Mouse (Mus musculus) CD4-positive naive resting alpha-beta T cell, adult 76 days (primary cell): ENCODE data around the gene F2rl1. TPM values are rescaled to one million over a fixed set of nuclear protein-coding genes. Genes with fewer than 3 reads are reported as not detected.

Experiments used
- total RNA-seq: library from RNA; stranded (reverse); gene quantifications from one replicate; pipeline ENCODE4 v1.2.4, GENCODE M21; 2023

Gene F2rl1
- 25.4 TPM for total RNA-seq

DNA sequence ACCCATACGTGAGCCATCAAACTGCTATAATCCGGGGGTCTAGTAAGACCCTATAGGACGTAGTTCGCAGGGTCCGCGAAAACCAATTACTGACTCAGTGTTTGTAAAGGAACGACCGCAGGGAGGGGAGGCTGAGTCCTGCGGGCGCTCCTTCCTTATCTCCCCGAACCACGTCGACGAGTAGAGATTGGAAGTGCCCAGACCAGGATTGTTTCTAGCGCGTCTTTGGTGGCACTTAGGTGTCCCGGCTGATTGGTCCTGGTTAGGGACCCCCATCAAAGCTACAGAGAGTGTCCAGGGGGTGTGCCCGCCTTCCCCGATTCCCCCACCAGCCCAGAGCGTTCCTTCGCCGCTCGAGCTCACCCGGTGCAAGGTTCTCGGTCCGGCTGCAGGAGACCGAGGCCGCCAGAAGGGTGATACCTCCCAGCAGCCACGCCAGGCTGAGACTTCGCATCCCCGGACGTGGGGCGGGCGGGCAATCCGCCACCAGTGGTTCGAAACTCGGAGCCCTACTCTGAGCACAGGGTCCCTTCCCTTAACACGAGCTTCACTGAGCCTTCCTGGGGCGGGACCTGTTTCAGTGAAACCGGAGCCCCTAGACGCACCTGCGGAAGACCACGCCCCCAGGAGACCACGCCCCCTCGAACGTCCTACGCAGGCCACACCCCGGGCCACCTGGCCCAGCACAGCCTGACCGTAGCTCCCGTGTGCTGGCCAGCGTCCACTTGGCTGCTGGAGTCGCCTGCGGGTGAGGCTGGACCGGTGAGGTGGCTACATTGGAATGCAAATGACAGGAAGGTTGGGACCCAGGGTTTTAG, at the start of gene F2rl1:
F2rl1 (minus strand) TSS at position 554 of the 818 bp plus-strand sequence.

DNA sequence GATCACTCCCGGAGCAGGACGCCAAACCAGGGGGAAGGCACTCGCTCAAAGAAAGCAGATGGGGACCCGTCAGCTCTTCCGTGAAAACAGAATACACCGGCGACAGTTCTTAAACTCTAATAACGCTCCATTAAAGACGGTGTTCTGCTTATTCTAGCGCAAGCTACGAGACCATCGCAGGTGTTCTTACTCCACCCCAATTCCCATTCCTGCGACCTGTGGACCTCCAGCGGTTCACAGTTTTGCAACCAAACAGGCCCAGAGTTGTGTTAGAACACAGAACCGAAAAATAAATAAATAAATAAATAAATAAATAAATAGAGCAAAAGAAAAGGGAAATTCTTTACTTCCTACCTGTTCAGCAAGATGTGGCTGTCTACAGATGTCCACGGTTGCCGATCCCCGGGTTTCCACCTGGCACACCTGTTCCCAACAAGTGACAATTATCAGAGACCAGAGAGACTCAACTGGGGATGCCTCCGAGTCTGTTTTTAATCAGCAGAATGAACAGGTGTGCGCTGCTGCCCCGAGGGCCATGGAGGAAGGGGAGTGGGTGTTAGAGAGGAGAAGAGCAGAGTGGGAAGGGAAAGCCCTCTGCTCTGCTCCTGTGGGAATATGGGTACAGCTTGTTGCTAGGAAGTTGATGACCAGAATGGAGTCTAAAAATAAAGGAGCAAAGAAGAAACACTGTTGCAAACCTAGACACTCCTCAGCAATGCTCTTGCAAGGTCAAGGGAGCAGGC, 46.2 kb downstream of the F2rl1 start, which contains the start of gene S100z:
S100z (minus strand) TSS at position 51 of the 743 bp plus-strand sequence.

Other genes starting within 250 kb of the F2rl1 start
- 14.5 TPM for gene Zbed3, start 201.6 kb downstream of the F2rl1 start, total RNA-seq
- gene Aggf1, start 149.9 kb downstream of the F2rl1 start, total RNA-seq = 45.0 TPM
- gene Crhbp, start 80.3 kb downstream of the F2rl1 start, total RNA-seq = not detected
- not detected for gene S100z, start 46.5 kb downstream of the F2rl1 start, total RNA-seq
- 12.8 TPM for gene F2r, start 93.3 kb upstream of the F2rl1 start, total RNA-seq
- 0.44 TPM for gene F2rl2, start 171.6 kb upstream of the F2rl1 start, total RNA-seq